Mouse (Mus musculus) right cerebral cortex, postnatal 10 days (tissue): Measurements from ENCODE around the gene Psma1.
A peak's percentile ranks its signal among the peaks of the same experiment; 100 is the strongest.

Experiments used
- DNase-seq, 2 experiments: peaks; one replicate each; pipeline ENCODE4 v3.0.0; 2021; ENCODE audit warnings: low spot score in 2 of 2

The Psma1 gene

DNA sequence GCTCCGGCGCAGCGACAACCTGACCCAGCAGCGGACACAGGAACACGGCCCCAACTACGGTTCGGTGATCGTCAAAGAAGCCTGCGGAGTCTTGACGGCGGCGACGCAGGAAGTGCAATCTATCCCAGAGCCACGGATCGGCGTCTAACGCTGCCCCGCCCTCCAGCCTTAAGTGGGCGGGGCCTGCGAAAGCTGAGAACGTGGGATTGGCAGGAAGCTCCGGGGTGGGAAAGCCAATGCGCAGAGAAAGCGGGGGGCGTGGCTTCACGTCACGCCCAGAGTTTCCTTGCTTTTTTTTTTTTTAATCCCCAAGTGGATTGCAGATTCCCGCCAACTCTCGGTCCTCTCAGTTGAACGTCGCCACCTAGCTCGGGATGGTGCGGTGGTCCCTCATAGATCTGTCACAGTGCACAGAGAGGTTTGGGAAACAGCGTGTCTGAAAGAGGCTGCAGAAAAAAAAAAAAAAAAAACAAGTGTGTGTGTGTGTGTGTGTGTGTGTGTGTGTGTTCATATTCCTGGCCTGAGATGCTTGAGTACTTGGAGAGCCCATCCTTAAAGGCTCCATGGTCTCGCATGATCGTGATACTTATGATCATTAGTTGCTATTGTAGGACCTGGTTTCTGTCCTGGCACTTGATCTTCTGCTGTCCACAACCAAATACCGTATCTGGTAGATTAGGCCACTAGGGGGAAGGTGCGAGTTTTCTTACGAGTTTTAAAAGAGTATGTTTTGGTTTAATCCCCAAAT is at the start of gene Psma1:
Gene Psma1, minus strand, starts transcription at position 114 of the 748 bp plus-strand sequence.
- peak; percentile 98 for DNase-seq

DNA sequence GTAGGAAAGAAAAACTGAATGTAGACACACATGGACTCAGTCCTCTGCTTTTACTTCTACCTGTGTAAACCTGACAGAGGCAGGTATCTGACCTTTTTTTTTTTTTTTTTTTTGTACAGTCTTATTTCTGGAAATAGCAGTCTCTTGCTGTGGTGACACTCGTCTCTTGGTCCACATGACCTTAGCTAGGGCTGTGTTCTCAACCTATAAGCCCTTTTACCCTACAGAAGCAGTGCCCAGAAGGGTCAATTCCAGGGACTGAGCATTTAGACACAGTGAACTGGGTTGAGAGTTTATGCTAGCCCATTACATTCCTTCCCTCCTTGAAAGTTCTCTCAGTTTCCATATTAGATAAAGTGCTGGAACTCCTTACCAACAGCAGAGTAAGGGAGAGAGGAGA is 47.6 kb upstream of the Psma1 start:
- DNase-seq, result no peak

DNA sequence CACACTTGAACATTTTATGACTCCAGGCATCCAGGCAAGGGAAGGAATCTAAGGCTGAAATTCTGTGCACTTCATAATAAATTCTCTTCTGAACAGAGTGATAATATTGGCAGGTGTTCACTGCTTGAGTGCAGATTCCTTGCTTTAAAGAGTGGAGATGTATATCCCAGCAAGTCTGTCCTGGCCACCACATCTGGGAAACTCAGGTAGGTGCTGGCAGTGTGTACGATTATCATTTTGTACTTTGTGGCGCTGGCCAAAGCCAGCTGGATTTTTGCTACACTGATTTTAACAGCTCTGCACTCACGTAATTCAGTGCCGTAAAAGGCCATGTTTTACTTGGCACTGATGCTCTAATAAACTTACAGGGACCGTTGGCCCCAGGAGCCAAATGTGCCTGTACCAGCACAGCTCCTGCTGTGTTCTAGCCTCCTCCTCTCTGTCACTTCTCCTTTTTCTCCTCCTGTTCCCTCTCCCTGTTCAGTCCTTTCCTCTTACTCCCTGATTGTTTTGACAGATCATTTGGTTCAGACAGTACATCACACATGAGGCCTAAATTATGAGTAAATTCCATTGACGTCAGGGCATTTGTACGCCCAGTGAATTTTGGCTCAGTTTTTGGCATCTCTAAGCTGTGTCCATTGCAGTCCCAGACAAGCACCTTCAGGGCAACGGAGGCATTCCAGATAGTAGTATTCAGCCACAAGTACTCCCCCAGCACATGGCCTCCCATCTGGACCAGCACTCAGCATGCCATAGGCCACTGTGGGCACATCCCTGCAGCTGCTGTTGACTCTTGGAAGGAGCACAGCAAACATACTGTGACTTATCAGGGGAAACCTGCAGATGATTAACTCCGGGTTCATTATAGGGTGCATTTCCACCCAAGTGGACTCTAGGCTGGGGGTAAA is 46.9 kb upstream of the Psma1 start:
- DNase-seq, result no peak

DNA sequence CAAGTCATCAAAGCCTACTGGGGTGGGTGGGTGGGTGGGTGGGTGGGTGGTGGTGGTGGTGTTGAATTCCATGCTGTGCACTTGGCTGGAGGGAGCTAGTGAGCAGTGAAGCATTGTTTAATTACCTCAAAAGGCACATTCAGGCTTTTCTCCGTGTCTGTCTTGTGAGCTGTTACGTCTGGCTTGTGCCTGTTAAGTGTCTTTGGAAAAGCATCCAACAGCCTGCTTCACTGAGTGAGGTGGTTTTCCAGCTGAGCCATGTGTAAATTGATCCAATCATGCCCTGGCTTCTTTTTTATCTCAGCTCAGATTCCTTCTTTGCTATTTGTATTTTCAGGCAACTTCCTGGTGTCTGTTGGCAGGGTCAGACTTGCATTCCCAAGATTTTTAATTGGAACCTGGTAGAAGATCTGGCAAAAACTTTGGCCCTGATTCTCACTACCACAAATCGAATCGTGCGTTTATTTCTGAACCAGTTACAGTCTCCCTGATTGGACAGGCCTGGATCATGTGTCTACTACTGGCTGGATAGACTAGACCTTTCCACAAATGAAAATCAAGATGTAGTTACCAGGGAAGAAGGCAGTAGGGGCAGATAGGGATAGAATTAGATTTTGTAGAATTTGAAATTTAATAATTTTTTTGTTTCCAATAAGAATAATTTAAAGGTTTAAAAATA is 45.9 kb upstream of the Psma1 start:
- DNase-seq, result no peak

DNA sequence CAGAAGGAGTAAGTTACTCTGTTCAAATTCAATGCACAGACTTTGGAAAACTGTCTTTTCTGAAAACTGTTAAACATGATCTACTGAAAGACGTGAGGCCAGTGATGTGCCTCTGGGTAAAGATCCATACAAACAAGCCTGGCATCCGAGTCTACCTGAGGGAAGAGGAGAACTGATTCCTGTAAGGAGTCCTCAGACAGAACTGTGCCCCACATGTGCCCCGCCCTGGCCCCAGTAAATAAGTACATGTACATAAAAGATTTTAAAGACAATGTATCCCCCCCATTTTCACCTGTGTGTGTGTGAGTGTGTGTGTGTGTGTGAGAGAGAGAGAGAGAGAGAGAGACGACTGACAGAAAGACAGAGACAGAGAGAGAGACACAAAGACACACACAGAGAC is 42.0 kb upstream of the Psma1 start:
- DNase-seq, result no peak

DNA sequence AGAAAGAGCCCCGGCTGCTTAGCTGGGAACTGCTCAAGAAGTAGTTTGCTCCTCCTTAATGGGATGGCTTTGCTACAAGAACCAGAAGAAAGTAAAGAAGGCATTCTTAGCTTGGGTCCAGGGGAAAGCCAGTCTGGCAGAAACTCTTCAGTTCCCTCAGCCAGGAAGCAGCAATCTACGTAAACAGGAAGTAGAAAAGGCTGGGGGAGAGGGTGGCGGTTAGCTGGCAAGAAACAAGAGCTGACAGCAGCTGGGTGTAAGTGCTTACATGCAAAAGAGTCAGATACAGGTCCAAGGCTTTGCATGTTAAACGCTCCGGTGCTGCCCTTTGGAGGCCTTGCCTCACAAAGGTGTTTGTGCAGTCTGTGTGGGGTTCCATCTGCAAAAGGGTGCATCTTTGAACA is 41.5 kb upstream of the Psma1 start:
- peak; percentile 54 to 68 for DNase-seq

DNA sequence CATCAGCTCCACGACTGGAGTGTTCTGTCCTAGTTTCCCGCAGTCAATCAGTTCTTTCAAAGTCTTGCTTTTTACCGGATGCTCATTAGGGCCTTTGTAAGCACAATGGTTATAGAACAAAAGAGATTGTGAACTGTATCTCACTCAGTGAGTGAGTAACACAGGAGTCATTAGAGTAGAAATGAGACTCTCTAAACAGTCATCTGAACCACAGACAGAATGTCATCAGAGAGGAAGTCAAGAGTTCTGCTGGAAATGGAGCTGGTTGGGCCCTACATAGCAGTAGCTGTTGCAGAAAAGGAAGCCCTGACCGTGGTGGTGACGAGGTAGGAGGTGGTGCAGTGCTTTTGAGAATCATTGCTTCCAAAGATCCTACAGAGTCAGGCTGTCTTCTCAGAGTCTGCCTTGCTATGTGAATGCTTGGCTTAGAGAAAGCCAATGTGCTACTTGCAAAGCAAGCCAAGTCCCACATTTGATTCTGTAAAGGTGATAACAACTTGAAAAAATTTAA is 40.5 kb upstream of the Psma1 start:
- peak; percentile 38 to 50 for DNase-seq

DNA sequence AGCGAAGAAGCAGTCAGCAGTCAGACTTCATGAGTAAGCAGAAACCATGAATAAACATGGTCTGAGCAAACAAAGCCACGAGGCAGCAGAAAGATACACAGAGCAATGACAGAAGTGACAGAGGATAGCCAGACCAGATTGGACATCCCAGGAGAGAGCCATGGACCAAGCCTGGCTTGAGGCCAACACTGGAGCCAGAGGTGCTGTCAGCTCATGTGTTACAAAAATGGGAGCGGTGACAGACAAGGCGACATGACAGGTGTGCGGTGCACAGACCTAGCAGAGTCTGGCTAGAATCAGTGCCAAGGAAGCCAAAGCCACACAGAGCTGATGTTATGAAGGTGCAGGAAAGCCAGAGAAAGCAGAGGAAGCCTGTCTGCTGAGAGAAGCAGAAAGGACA is 35.3 kb upstream of the Psma1 start:
- DNase-seq, result peak in 1 of 2 experiments; percentile 51

DNA sequence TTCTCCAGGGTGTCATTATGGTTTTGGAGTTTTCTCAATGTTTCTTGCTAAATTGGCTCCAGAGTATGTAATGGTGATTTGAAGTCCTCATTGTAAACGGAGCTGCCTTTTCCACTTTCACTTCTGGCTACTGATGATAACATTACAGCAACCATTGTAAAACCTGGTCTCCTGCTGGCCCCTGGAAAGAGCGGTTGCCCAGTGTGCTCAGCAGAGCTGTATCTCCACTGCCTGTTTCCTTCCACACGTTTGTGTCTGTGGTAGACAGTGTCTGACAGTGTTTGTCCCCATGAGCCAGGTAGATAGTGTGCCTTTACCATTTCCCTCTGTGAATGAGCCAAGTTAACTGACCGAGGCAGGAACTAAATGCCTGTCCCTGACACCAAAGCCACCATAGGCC is 33.1 kb upstream of the Psma1 start:
- no peak for DNase-seq

DNA sequence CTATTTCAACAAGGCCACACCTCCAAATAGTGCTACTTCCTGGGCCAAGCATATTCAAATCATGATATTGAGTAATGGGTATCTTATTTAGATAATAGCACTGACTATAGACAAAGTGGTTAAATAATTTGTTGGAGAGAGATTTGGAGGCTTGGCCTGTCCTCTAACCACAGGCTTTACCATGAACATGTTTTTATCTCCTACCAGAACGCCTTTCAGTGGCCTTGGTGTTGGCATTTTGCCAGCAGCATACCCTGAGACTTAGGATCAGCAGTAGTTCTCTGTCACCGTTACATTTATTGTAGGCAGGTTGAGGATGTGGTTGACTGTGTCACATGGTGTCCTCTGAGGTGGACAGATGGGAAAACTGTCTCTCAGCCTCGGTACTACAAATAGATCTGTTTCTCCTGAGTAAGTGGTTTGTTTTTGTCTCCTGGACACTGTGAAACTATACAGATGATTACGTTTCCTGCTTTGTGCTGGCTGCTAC is 25.4 kb upstream of the Psma1 start:
- peak; percentile 40 to 51 for DNase-seq

DNA sequence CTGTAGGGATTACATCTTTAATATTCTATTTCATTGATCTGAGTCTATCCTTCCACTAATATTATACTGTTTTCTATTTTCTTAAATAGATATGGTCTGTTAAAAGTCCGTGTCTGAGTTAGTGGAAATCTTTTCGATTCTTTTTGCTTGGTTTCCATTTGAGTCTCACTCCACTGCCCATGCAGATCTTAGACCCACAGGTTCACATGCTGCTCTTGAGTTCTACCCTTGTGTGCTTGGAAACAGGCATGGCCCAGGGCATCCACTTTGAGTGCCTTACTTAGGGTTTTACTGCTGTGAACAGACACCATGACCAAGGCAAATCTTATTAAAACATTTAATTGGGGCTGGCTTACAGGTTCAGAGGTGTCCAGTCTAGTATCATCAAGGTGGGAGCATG is 24.9 kb upstream of the Psma1 start:
- DNase-seq, result peak in 1 of 2 experiments; percentile 9

DNA sequence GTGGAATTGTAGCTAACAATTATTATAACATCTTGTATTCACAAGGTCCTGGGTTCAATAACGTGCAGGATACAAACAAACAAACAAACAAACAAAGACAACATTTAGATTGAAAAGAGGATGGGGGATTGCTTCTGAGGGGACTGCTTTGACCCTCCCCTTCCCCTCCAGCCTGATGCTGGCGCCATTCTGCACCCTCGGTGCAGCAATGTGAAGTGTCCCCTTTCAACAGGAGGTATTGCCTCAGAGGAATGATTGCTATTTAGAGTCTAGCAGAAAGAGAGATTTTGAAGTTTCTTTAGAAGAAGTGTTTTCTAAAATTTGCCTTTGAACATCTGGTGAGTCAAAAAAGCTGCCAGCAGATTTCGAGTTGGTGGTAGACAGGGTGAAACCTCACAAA is 23.3 kb upstream of the Psma1 start:
- DNase-seq, result peak in 1 of 2 experiments; percentile 18

DNA sequence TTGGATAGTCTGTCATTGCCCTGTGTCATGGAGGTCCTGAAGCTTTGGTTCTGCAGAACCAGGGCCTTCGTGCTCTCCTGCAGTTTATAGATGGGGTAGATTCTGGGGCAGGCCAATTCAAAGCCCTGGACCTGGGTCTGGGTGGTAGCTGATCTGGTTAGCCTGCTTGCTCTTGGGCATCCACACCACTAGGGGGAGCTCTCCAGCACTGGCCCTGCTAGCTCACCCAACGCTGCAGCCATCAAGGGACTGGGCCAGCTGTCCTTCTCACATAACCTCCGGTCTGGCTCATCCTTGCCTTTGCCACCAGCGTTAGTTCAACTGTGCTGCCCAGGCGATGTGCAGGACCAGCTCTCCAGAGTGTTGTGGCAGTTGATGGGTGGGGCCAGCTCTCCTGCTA is 18.8 kb upstream of the Psma1 start:
- peak in 1 of 2 experiments; percentile 21 for DNase-seq

DNA sequence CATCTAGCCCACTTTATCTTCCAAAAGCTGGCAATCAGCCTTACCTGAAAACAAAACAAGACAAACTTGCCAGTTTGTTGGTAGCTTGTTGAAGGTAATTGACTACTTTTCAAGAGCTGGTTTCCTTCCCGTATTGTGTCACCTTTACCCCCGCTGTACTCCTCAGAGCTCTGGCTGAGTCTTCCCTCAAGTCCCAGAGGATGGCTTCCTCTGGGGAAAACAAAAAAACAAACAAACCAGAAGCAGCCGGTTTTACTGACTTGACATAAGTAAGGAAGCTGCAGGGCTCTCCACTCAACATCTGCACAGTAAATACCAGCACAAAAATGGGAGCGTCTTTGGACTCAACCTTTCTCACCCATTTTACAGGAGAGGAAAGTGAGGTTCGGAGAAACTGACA is 18.0 kb upstream of the Psma1 start:
- DNase-seq, result peak in 1 of 2 experiments; percentile 13

DNA sequence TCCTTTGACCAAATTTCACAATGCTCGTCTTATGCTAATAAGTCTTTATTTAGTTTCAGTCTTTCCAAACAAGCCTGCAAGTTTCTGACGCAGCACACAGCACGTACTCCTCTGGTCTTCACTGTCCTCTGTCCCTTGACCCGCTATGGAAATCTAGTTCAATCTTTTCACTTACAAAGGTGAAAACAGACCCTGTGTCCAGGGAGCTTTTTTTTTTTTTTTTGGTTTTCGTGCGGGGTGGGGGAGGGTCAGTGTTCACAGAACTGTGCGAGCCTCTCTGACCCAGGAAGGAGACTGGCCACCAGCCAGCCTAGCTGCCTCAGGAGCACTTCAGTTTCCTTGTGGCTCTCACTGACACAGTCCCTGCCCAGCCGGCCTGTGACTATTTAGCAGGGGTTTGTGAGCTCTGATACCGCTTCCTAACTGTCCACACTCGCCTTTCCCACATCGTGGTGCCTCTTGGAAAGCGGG is 16.6 kb upstream of the Psma1 start:
- DNase-seq, result peak; percentile 84

DNA sequence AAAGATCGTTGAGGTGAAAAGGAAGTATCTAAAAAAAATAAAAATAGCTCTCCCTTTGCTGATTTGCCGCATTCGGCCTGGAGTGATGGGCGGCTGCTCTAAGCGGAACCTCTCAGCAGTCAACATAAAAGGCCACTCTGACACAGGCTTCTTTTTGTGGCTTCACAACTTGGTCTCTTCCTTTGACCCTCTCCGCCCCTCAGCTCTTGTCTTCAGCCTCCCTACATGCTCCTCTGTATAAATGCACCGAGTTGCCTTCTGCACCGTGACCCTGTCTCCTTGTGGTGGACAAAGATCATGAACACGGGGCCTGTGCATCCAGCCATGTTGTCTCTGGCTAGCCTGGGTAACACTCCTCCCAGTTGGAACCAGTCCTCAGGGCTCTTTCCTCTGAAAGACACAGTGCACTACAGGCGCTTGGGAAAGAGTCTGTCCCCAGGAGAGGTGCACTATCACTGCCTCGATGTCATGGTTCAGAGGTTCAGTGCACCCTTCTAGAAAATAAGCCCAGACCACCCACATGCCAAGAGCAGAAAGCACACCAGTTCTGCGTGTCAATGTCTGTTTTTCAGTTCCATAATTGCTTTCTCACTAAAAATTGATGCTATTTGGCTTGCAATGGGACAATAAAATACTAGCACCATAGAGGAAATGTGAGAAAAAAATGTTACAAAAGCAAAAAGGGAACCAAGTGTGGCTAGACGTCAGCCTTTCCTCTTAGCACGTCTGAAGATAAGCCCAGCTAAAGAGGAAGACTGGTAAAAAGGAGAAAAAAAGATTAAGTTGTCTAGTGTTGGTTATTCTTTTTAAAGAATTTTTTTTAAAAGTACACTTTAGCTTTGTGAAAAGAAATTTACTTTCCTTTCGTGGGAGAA is 15.8 kb upstream of the Psma1 start:
- peak in 1 of 2 experiments; percentile 39 for DNase-seq

DNA sequence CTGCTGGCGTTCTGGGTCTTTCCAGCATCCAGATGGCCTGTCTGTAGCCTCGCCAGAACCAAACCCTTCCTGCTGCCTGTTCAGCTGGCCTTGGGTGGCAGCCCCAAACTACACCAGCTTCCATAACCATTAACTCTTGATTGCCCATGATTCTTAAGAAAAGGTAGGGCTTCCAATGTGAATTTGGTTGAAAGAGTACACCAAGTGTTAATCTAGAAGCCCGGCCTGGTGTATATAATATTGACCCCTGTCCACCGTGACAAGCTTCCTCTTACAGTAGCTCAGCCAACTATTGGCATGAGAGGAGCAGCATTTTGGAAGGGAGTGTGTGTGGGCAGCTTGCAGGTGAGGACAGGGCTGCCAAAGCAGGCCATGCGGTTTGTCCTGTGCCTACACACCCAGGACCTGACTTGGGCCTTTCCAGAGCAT is 14.2 kb upstream of the Psma1 start:
- peak in 1 of 2 experiments; percentile 22 for DNase-seq

DNA sequence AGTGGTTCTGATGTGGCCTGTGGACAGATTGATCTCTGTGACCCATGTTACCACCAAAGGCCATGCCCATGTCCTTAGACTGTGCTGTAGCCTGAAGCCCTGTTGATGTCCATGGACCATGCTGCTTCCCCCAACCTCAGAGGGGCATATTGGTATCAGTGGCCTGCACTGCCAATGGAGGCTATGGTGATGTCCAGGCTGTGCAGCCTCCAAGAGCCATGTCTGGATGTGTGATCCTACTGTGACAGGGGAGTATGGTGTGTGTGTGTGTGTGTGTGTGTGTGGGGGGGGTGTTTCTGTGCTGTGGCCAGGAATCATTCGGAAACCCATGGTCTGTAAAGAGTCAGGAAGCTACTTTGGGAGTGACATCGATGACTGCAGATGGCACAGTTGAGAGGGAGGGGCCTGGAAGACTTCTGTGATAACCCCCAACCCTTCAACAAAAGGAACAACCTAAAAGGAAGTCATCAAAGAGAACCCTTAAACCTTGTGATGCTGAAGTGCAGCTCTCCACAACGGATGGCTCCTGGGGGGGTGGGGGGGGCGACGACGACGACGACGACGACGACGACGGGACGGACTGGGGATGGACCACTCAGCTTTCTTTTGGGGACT is 8.5 kb upstream of the Psma1 start:
- DNase-seq, result no peak

DNA sequence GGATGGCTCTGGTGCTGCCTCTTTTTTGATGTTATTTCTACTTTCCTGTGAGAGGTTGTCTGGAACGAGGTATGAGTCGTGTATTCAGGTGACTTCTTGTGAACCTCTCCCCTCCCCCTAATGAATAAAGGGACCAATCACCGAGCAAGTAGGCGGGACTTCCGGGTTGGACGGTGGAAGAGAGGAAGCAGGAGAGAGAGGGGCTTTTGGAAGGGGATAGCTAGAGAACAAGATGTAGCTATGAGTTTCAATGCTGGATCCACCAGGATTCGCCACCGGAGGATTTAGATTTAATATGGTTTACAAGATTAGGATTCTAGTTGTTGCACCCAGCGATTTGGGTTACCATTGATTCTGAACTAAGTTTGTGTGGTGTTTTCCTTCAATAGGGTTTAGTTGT is 7.1 kb upstream of the Psma1 start:
- no peak for DNase-seq

DNA sequence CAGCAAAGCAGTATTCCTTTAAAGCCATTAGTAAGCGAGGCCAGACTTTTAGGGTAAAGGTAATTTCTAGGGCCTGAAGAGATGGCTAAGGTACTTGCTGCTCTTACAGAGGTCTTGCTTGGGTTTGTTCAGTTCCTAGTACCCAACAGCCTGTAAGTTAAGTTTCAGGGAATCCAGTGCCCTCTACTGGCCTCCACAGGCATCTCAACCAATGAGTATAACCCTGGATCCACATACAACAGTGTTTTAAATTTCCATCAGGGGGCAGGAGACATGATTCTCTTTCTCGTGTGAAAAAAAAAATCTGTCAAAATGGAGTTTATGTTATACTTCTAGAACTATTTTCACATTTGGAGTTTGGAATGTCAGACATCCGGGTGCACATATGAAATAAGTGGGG is 5.8 kb upstream of the Psma1 start:
- no peak for DNase-seq
